Mouse (Mus musculus): ENCODE results near the gene Ren1. TPM values are rescaled to one million over a fixed set of nuclear protein-coding genes. Genes with fewer than 3 reads are reported as not detected.

Ren1 gene
- polyA plus RNA-seq, 1 experiment from 2014 or later: 2.7 TPM

GRCm38 (mm10) chr1:133347693-133348520 is 2.4 kb upstream of the Ren1 start:
- Histone ChIP-seq H3K9me3 (no peaks in the 10 kb centered on the region), H3K4me3 (replicated peaks) (no peak overlapping the region), H3K36me3 (no peaks in the 10 kb centered on the region), H3K4me1 (replicated peaks) (peaks cover 8% of the 10 kb centered on the region; the same call in 1 of the 2 replicates), H3K4me2 (replicated peaks) (no peak overlapping the region), H3K27ac (no peak overlapping the region), H3K9ac (no peak overlapping the region), H3K27me3 (replicated peaks) (no peaks in the 10 kb centered on the region)
- peak; percentile 84 for ATAC-seq
- WGBS: 52% methylated on average over 11 of the region's 11 CpGs

- Histone ChIP-seq H3K4me2 (replicated peaks) (no peak overlapping the region), H3K4me1 (replicated peaks) (peaks cover 10% of the 10 kb centered on the region), H3K36me3 (no peaks in the 10 kb centered on the region), H3K9me3 (no peaks in the 10 kb centered on the region), H3K27ac (no peak overlapping the region), H3K4me3 (replicated peaks) (no peak overlapping the region), H3K27me3 (replicated peaks) (no peaks in the 10 kb centered on the region), H3K9ac (no peak overlapping the region)
- ATAC-seq: no peak
- WGBS: 55% methylated on average over 9 of the region's 9 CpGs
Observed at GRCm38 (mm10) chr1:133351762-133352161, 1.5 kb downstream of the Ren1 start.

- no peaks in the 10 kb centered on the region for H3K36me3 ChIP-seq
- H3K4me3 ChIP-seq (replicated peaks): no peak overlapping the region
- H3K9ac ChIP-seq: no peak overlapping the region
- H3K9me3 ChIP-seq: no peaks in the 10 kb centered on the region
- H3K4me1 ChIP-seq (replicated peaks): peaks cover 3% of the 10 kb centered on the region; the same call in 1 of the 2 replicates
- peak; percentile 48; the same call in 1 of the 2 replicates for ATAC-seq
- 46% methylated on average over 12 of the region's 12 CpGs for WGBS
- H3K27me3 ChIP-seq (replicated peaks): no peaks in the 10 kb centered on the region
- no peak overlapping the region for H3K4me2 ChIP-seq (replicated peaks)
- no peak overlapping the region for H3K27ac ChIP-seq
Observed at GRCm38 (mm10) chr1:133353371-133353809, 3.1 kb downstream of the Ren1 start.

GRCm38 (mm10) chr1:133355469-133355868 is 5.2 kb downstream of the Ren1 start:
- Histone ChIP-seq H3K4me2 (replicated peaks) (no peak overlapping the region), H3K27me3 (replicated peaks) (0 out of 2 replicates have a peak, but pooled peaks cover 3% of the 10 kb centered on the region), H3K9ac (no peak overlapping the region), H3K27ac (no peak overlapping the region), H3K9me3 (no peaks in the 10 kb centered on the region), H3K4me3 (replicated peaks) (no peak overlapping the region), H3K36me3 (no peaks in the 10 kb centered on the region), H3K4me1 (replicated peaks) (peaks cover 3% of the 10 kb centered on the region; the same call in 1 of the 2 replicates)
- ATAC-seq: no peak
- WGBS: 37% methylated on average over 5 of the region's 5 CpGs

GRCm38 (mm10) chr1:133355912-133356311 is 5.6 kb downstream of the Ren1 start:
- Histone ChIP-seq H3K36me3 (no peaks in the 10 kb centered on the region), H3K9me3 (no peaks in the 10 kb centered on the region), H3K9ac (no peak overlapping the region), H3K27me3 (replicated peaks) (0 out of 2 replicates have a peak, but pooled peaks cover 3% of the 10 kb centered on the region), H3K27ac (no peak overlapping the region), H3K4me3 (replicated peaks) (no peak overlapping the region), H3K4me2 (replicated peaks) (no peak overlapping the region), H3K4me1 (replicated peaks) (peaks cover 3% of the 10 kb centered on the region; the same call in 1 of the 2 replicates)
- 48% methylated on average over 15 of the region's 15 CpGs for WGBS
- no peak for ATAC-seq

GRCm38 (mm10) chr1:133356330-133356729 is 6.0 kb downstream of the Ren1 start:
- ATAC-seq: no peak
- Histone ChIP-seq H3K4me2 (replicated peaks) (no peak overlapping the region), H3K4me1 (replicated peaks) (peaks cover 3% of the 10 kb centered on the region; the same call in 1 of the 2 replicates), H3K27me3 (replicated peaks) (0 out of 2 replicates have a peak, but pooled peaks cover 3% of the 10 kb centered on the region), H3K9ac (no peak overlapping the region), H3K4me3 (replicated peaks) (no peak overlapping the region), H3K27ac (no peak overlapping the region), H3K9me3 (no peaks in the 10 kb centered on the region; the same call in 1 of the 2 replicates), H3K36me3 (no peaks in the 10 kb centered on the region)
- 58% methylated on average over 8 of the region's 8 CpGs for WGBS

GRCm38 (mm10) chr1:133361006-133361405 is 10.7 kb downstream of the Ren1 start:
- Histone ChIP-seq H3K9ac (no peak overlapping the region), H3K9me3 (no peaks in the 10 kb centered on the region; the same call in 1 of the 2 replicates), H3K4me2 (replicated peaks) (no peak overlapping the region), H3K4me1 (replicated peaks) (peaks cover 15% of the 10 kb centered on the region; the same call in 1 of the 2 replicates), H3K27me3 (replicated peaks) (peaks cover 14% of the 10 kb centered on the region; the same call in 1 of the 2 replicates), H3K36me3 (no peaks in the 10 kb centered on the region), H3K4me3 (replicated peaks) (no peak overlapping the region), H3K27ac (no peak overlapping the region)
- ATAC-seq: no peak
- 90% methylated on average over 6 of the region's 6 CpGs for WGBS

GRCm38 (mm10) chr1:133362103-133362502 is 11.8 kb downstream of the Ren1 start:
- H3K9ac ChIP-seq: no peak overlapping the region
- H3K36me3 ChIP-seq: no peaks in the 10 kb centered on the region
- WGBS: 91% methylated on average over 5 of the region's 5 CpGs

GRCm38 (mm10) chr1:133363276-133364021 is 13.1 kb downstream of the Ren1 start, which contains the start of gene Etnk2:
Etnk2 (plus strand) TSS chr1:133363572.
- Histone ChIP-seq H3K36me3 (no peaks in the 10 kb centered on the region), H3K27me3 (replicated peaks) (peaks cover 14% of the 10 kb centered on the region; the same call in 1 of the 2 replicates), H3K27ac (no peak within 1 kb of the TSS), H3K9ac (peak within 1 kb of the TSS; percentile 46), H3K9me3 (no peaks in the 10 kb centered on the region; the same call in 1 of the 2 replicates), H3K4me2 (replicated peaks) (peak within 1 kb of the TSS; percentile 98), H3K4me3 (replicated peaks) (peak within 1 kb of the TSS; percentile 55), H3K4me1 (replicated peaks) (peaks cover 24% of the 10 kb centered on the region)
- under 1% methylated on average over 52 of the region's 52 CpGs for WGBS
- peak; percentile 88 for ATAC-seq

More at GRCm38 (mm10) chr1:133362103-133362502, 11.8 kb downstream of the Ren1 start:
- no peak for ATAC-seq
- H3K9me3 ChIP-seq: no peaks in the 10 kb centered on the region; the same call in 1 of the 2 replicates
- H3K4me1 ChIP-seq (replicated peaks): peaks cover 12% of the 10 kb centered on the region; the same call in 1 of the 2 replicates
- peaks cover 14% of the 10 kb centered on the region; the same call in 1 of the 2 replicates for H3K27me3 ChIP-seq (replicated peaks)
- no peak overlapping the region for H3K4me3 ChIP-seq (replicated peaks)
- H3K27ac ChIP-seq: no peak overlapping the region
- no peak overlapping the region for H3K4me2 ChIP-seq (replicated peaks)

- no peaks in the 10 kb centered on the region; the same call in 1 of the 2 replicates for H3K9me3 ChIP-seq
- 3% methylated on average over 27 of the region's 27 CpGs for WGBS
- peak overlapping the region; percentile 55 for H3K4me3 ChIP-seq (replicated peaks)
- H3K27me3 ChIP-seq (replicated peaks): peaks cover 14% of the 10 kb centered on the region; the same call in 1 of the 2 replicates
- peaks cover 24% of the 10 kb centered on the region for H3K4me1 ChIP-seq (replicated peaks)
- H3K4me2 ChIP-seq (replicated peaks): peak overlapping the region; percentile 98
- no peak for ATAC-seq
- no peaks in the 10 kb centered on the region for H3K36me3 ChIP-seq
- peak overlapping the region; percentile 46 for H3K9ac ChIP-seq
- H3K27ac ChIP-seq: no peak overlapping the region
Observed at GRCm38 (mm10) chr1:133364022-133364630, 13.8 kb downstream of the Ren1 start.

GRCm38 (mm10) chr1:133364890-133365289 is 14.6 kb downstream of the Ren1 start:
- H3K4me2 ChIP-seq (replicated peaks): no peak overlapping the region
- no peaks in the 10 kb centered on the region; the same call in 1 of the 2 replicates for H3K9me3 ChIP-seq
- H3K9ac ChIP-seq: no peak overlapping the region
- no peak overlapping the region for H3K27ac ChIP-seq
- H3K4me3 ChIP-seq (replicated peaks): no peak overlapping the region
- WGBS: 59% methylated on average over 2 of the region's 2 CpGs
- no peak for ATAC-seq
- H3K4me1 ChIP-seq (replicated peaks): peaks cover 26% of the 10 kb centered on the region
- H3K36me3 ChIP-seq: no peaks in the 10 kb centered on the region
- peaks cover 11% of the 10 kb centered on the region; the same call in 1 of the 2 replicates for H3K27me3 ChIP-seq (replicated peaks)
